Mouse (Mus musculus) ovary, postnatal 10 days (tissue): ENCODE data around the gene H2-T24.
A peak's percentile ranks its signal among the peaks of the same experiment; 100 is the strongest.

Experiments
- DNase-seq: peaks from one replicate; pipeline ENCODE4 v3.0.0; 2022; ENCODE audit warnings: low spot score

H2-T24 gene

GRCm38 (mm10) chr17:35981776-35982175 lies 38.6 kb downstream of the H2-T24 start:
- DNase-seq: no peak

GRCm38 (mm10) chr17:35980363-35980754 lies 40.0 kb downstream of the H2-T24 start:
- DNase-seq: peak; percentile 35

GRCm38 (mm10) chr17:35979401-35980362 lies 40.7 kb downstream of the H2-T24 start, which contains the start of the genes Gnl1 and Prr3:
TSS of gene Gnl1 (plus strand) at chr17:35979851.
TSS of gene Prr3 (minus strand) at chr17:35980236.
- DNase-seq: peak; percentile 95

GRCm38 (mm10) chr17:35978811-35979400 lies 41.5 kb downstream of the H2-T24 start:
- DNase-seq: no peak

- DNase-seq: no peak
Observed at GRCm38 (mm10) chr17:35972131-35972530, 48.2 kb downstream of the H2-T24 start.

GRCm38 (mm10) chr17:35969418-35970389 lies 50.7 kb downstream of the H2-T24 start, which contains the start of gene Abcf1:
TSS of gene Abcf1 (minus strand) at chr17:35969761.
- DNase-seq: peak; percentile 93

GRCm38 (mm10) chr17:35967621-35968020 lies 52.7 kb downstream of the H2-T24 start:
- no peak for DNase-seq

- no peak for DNase-seq
Observed at GRCm38 (mm10) chr17:35963279-35963678, 57.1 kb downstream of the H2-T24 start.

GRCm38 (mm10) chr17:35958533-35959223 lies 61.7 kb downstream of the H2-T24 start:
- no peak for DNase-seq
